Mouse (Mus musculus) lung, postnatal 0 days (tissue): ENCODE results near the gene Prdm16.

Experiments used
- CTCF ChIP-seq: IDR thresholded peaks from 2 replicates; pipeline ENCODE4 v1.5.1; 2016; ENCODE audit warnings: antibody characterized with exemption, mild to moderate bottlenecking
- EP300 ChIP-seq: IDR thresholded peaks from 2 replicates; pipeline ENCODE4 v1.6.1; 2016; ENCODE audit warnings: antibody characterized with exemption, mild to moderate bottlenecking, control low read depth

DNA sequence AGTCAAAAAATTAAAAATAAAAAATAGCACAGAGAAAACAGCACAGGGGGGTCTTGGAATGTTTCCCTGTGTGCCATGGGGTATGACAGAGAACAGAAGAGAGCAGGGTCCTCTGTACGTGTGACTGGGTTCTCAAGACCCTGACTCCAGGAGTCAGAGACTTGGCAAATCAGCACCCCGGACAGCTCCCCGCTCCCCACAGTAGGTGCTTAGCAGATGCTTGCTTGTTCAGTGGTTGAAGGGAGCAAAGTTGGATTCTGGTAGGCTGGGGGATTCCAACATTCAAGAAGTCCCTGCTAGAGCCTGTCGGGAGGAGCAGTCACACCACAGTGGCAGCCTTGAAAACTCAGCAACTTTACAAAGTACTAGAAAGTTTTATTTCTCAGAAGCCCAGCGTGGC is 170.4 kb downstream of the Prdm16 start:
- TF ChIP-seq CTCF = no peak
- no peak for TF ChIP-seq EP300
